Mouse (Mus musculus) embryonic facial prominence, embryonic 13.5 days (tissue): ENCODE data around the gene Zfp541. TPM values are rescaled to one million over a fixed set of nuclear protein-coding genes. Genes with fewer than 3 reads are reported as not detected.

ENCODE experiments used
- ATAC-seq: fragments of 200-750 bp; cut with Nextera tagmentation; 2 replicates; pipeline ENCODE4 v1.8.0; 2017; ENCODE audit warnings: low read depth; ENCODE audit not compliant: insufficient number of reproducible peaks, insufficient read depth, low FRiP score, low TSS enrichment
- H3K27ac ChIP-seq: fragments of 300-500 bp; sonication (generic); 2 replicates; pipeline ENCODE4 v1.5.1; 2015; ENCODE audit warnings: moderate library complexity, mild to moderate bottlenecking, inconsistent platforms
- H3K27me3 ChIP-seq: fragments of 300-500 bp; sonication (generic); 2 replicates; pipeline ENCODE4 v1.6.1; 2015; ENCODE audit warnings: mild to moderate bottlenecking, inconsistent platforms
- H3K36me3 ChIP-seq: fragments of 300-500 bp; sonication (generic); 2 replicates; pipeline ENCODE4 v1.6.1; 2015; ENCODE audit warnings: mild to moderate bottlenecking, inconsistent platforms
- H3K4me1 ChIP-seq: fragments of 300-500 bp; sonication (generic); 2 replicates; pipeline ENCODE4 v1.6.1; 2015; ENCODE audit warnings: inconsistent platforms
- H3K4me2 ChIP-seq: fragments of 300-500 bp; sonication (generic); 2 replicates; pipeline ENCODE4 v1.6.1; 2015; ENCODE audit warnings: moderate library complexity, mild to moderate bottlenecking, inconsistent platforms
- H3K4me3 ChIP-seq: fragments of 300-500 bp; sonication (generic); 2 replicates; pipeline ENCODE4 v1.5.1; 2015; ENCODE audit warnings: mild to moderate bottlenecking, inconsistent platforms
- H3K9ac ChIP-seq: fragments of 300-500 bp; sonication (generic); 2 replicates; pipeline ENCODE4 v1.6.1; 2015; ENCODE audit warnings: mild to moderate bottlenecking, inconsistent platforms
- H3K9me3 ChIP-seq: fragments of 300-500 bp; sonication (generic); 2 replicates; pipeline ENCODE4 v1.6.1; 2016; ENCODE audit warnings: inconsistent platforms
- WGBS: fragments of 180-500 bp; shearing (Covaris S2); methylation state at CpG from one replicate; pipeline ENCODE4 v1.1.7; 2015; ENCODE audit warnings: mixed read lengths; 5-methylcytosine and 5-hydroxymethylcytosine counted together
- polyA plus RNA-seq: library from polyadenylated mRNA; unstranded; fragments of >200 nt; fragmentation: Nextera tagmentation; extraction: Ambion mirVana; gene quantifications from 2 replicates; pipeline ENCODE4 v1.2.1, GENCODE M21; 2015

Zfp541 gene
- polyA plus RNA-seq, 1 experiment from 2014 or later: 0.07 TPM

GRCm38 (mm10) chr7:16116418-16116817, 54.8 kb downstream of the Zfp541 start:
- peaks cover 7% of the 10 kb centered on the region for H3K4me1 ChIP-seq
- H3K4me3 ChIP-seq: no peak overlapping the region
- H3K27ac ChIP-seq: no peak overlapping the region
- no peaks in the 10 kb centered on the region for H3K27me3 ChIP-seq
- peaks cover 66% of the 10 kb centered on the region for H3K36me3 ChIP-seq
- no peak for ATAC-seq
- 92% methylated on average over 7 of the region's 7 CpGs for WGBS
- no peaks in the 10 kb centered on the region for H3K9me3 ChIP-seq
- H3K4me2 ChIP-seq: no peak overlapping the region
- H3K9ac ChIP-seq: no peak overlapping the region

- WGBS: 85% methylated on average over 3 of the region's 3 CpGs
Measured at GRCm38 (mm10) chr7:16117100-16117499, 55.5 kb downstream of the Zfp541 start.

GRCm38 (mm10) chr7:16119569-16120261, 58.1 kb downstream of the Zfp541 start, which contains the start of gene Kptn:
Gene Kptn, plus strand, starts transcription at chr7:16119895.
- Histone ChIP-seq H3K27me3 (no peaks in the 10 kb centered on the region), H3K9ac (peak within 1 kb of the TSS; percentile 81), H3K4me3 (peak within 1 kb of the TSS; percentile 76), H3K9me3 (no peaks in the 10 kb centered on the region), H3K4me1 (peaks cover 7% of the 10 kb centered on the region), H3K27ac (peak within 1 kb of the TSS; percentile 87), H3K36me3 (peaks cover 50% of the 10 kb centered on the region), H3K4me2 (peak within 1 kb of the TSS; percentile 67)
- WGBS: under 1% methylated on average over 33 of the region's 33 CpGs
- ATAC-seq: peak; percentile 73

More at GRCm38 (mm10) chr7:16117100-16117499, 55.5 kb downstream of the Zfp541 start:
- Histone ChIP-seq H3K4me2 (no peak overlapping the region), H3K9me3 (no peaks in the 10 kb centered on the region), H3K9ac (no peak overlapping the region), H3K36me3 (peaks cover 59% of the 10 kb centered on the region), H3K27me3 (no peaks in the 10 kb centered on the region), H3K27ac (no peak overlapping the region), H3K4me3 (no peak overlapping the region), H3K4me1 (peaks cover 7% of the 10 kb centered on the region)
- no peak for ATAC-seq

- Histone ChIP-seq H3K27me3 (no peaks in the 10 kb centered on the region), H3K36me3 (peaks cover 50% of the 10 kb centered on the region), H3K27ac (peak overlapping the region; percentile 87), H3K4me1 (peaks cover 7% of the 10 kb centered on the region), H3K4me3 (peak overlapping the region; percentile 76), H3K9me3 (no peaks in the 10 kb centered on the region), H3K4me2 (peak overlapping the region; percentile 67), H3K9ac (peak overlapping the region; percentile 81)
- 49% methylated on average over 9 of the region's 9 CpGs for WGBS
- ATAC-seq: peak; percentile 30; the same call in 1 of the 2 replicates
Measured at GRCm38 (mm10) chr7:16120262-16120600, 58.6 kb downstream of the Zfp541 start.

- Histone ChIP-seq H3K27me3 (no peaks in the 10 kb centered on the region), H3K4me2 (no peak overlapping the region), H3K36me3 (peaks cover 46% of the 10 kb centered on the region), H3K4me3 (no peak overlapping the region), H3K9me3 (no peaks in the 10 kb centered on the region), H3K27ac (no peak overlapping the region), H3K4me1 (peaks cover 13% of the 10 kb centered on the region), H3K9ac (no peak overlapping the region)
- 84% methylated on average over 9 of the region's 9 CpGs for WGBS
- ATAC-seq: no peak
Measured at GRCm38 (mm10) chr7:16125829-16126228, 64.2 kb downstream of the Zfp541 start.

GRCm38 (mm10) chr7:16128344-16128743, 66.7 kb downstream of the Zfp541 start:
- Histone ChIP-seq H3K27me3 (peaks cover 5% of the 10 kb centered on the region; the same call in 1 of the 2 replicates), H3K36me3 (peaks cover 41% of the 10 kb centered on the region), H3K9me3 (no peaks in the 10 kb centered on the region), H3K4me1 (peaks cover 31% of the 10 kb centered on the region), H3K9ac (no peak overlapping the region), H3K4me3 (no peak overlapping the region), H3K4me2 (no peak overlapping the region), H3K27ac (no peak overlapping the region)
- ATAC-seq: no peak
- WGBS: 84% methylated on average over 6 of the region's 6 CpGs

GRCm38 (mm10) chr7:16128899-16129298, 67.3 kb downstream of the Zfp541 start:
- Histone ChIP-seq H3K36me3 (peaks cover 38% of the 10 kb centered on the region), H3K9ac (no peak overlapping the region), H3K9me3 (no peaks in the 10 kb centered on the region), H3K4me1 (peaks cover 31% of the 10 kb centered on the region), H3K4me3 (no peak overlapping the region; the same call in 1 of the 2 replicates), H3K4me2 (peak overlapping the region; percentile 80), H3K27me3 (peaks cover 5% of the 10 kb centered on the region; the same call in 1 of the 2 replicates), H3K27ac (0 out of 2 replicates have a peak overlapping the region, but pooled peaks have one; percentile 90)
- ATAC-seq: no peak
- 66% methylated on average over 5 of the region's 5 CpGs for WGBS

- Histone ChIP-seq H3K36me3 (peaks cover 38% of the 10 kb centered on the region), H3K4me3 (peak within 1 kb of the TSS; percentile 60), H3K4me1 (peaks cover 31% of the 10 kb centered on the region), H3K27ac (peak within 1 kb of the TSS; percentile 90), H3K27me3 (peaks cover 5% of the 10 kb centered on the region; the same call in 1 of the 2 replicates), H3K4me2 (peak within 1 kb of the TSS; percentile 80), H3K9me3 (no peaks in the 10 kb centered on the region), H3K9ac (peak within 1 kb of the TSS; percentile 78)
- peak; percentile 81 for ATAC-seq
- WGBS: under 1% methylated on average over 12 of the region's 12 CpGs
Measured at GRCm38 (mm10) chr7:16129421-16129845, 67.8 kb downstream of the Zfp541 start, which contains the start of gene Slc8a2. Gene Slc8a2, plus strand, starts transcription at chr7:16129826.

GRCm38 (mm10) chr7:16129846-16130691, 68.5 kb downstream of the Zfp541 start:
- ATAC-seq: peak; percentile 78
- peak overlapping the region; percentile 60 for H3K4me3 ChIP-seq
- peak overlapping the region; percentile 78 for H3K9ac ChIP-seq
- peak overlapping the region; percentile 90 for H3K27ac ChIP-seq
- H3K4me2 ChIP-seq: peak overlapping the region; percentile 80
- no peaks in the 10 kb centered on the region for H3K9me3 ChIP-seq
- peaks cover 5% of the 10 kb centered on the region; the same call in 1 of the 2 replicates for H3K27me3 ChIP-seq
- H3K36me3 ChIP-seq: peaks cover 37% of the 10 kb centered on the region
- peaks cover 31% of the 10 kb centered on the region for H3K4me1 ChIP-seq
- under 1% methylated on average over 37 of the region's 38 CpGs for WGBS

GRCm38 (mm10) chr7:16130956-16131634, 69.5 kb downstream of the Zfp541 start:
- H3K36me3 ChIP-seq: peaks cover 26% of the 10 kb centered on the region
- H3K4me2 ChIP-seq: peak overlapping the region; percentile 80
- H3K4me3 ChIP-seq: peak overlapping the region; percentile 60
- no peak for ATAC-seq
- peak overlapping the region; percentile 78 for H3K9ac ChIP-seq
- H3K27me3 ChIP-seq: peaks cover 5% of the 10 kb centered on the region; the same call in 1 of the 2 replicates
- H3K9me3 ChIP-seq: no peaks in the 10 kb centered on the region
- WGBS: 36% methylated on average over 13 of the region's 13 CpGs
- H3K27ac ChIP-seq: no peak overlapping the region
- H3K4me1 ChIP-seq: peaks cover 31% of the 10 kb centered on the region

GRCm38 (mm10) chr7:16132161-16132581, 70.6 kb downstream of the Zfp541 start:
- Histone ChIP-seq H3K4me3 (no peak overlapping the region), H3K4me1 (peaks cover 31% of the 10 kb centered on the region), H3K27ac (no peak overlapping the region), H3K9me3 (no peaks in the 10 kb centered on the region), H3K27me3 (peaks cover 5% of the 10 kb centered on the region; the same call in 1 of the 2 replicates), H3K9ac (no peak overlapping the region), H3K36me3 (peaks cover 19% of the 10 kb centered on the region; the same call in 1 of the 2 replicates), H3K4me2 (peak overlapping the region; percentile 80)
- no peak for ATAC-seq
- 8% methylated on average over 7 of the region's 7 CpGs for WGBS
